Mouse (Mus musculus) liver, adult 2 months (tissue): Measurements from ENCODE around the gene Gnaq.

Source experiments
- CTCF ChIP-seq: fragments of 200-500 bp; IDR thresholded peaks from 2 replicates; pipeline ENCODE4 v1.5.1; 2011; ENCODE audit warnings: low read depth, low read length, control low read depth
- POLR2A ChIP-seq: fragments of 200-500 bp; IDR thresholded peaks from 2 replicates; pipeline ENCODE4 v1.6.1; 2011; ENCODE audit warnings: low read length, control low read depth; ENCODE audit not compliant: insufficient read depth; ENCODE audit errors: extremely low read depth

GRCm38 (mm10) chr19:16286451-16287175 lies 154.0 kb downstream of the Gnaq start:
- no peak for TF ChIP-seq CTCF
- no peak for TF ChIP-seq POLR2A
